Mouse (Mus musculus) erythroblast, embryonic 14.5 days (primary cell): ENCODE data around the gene Ybx3.

Experiments used
- GATA1 ChIP-seq: IDR thresholded peaks from 2 replicates; pipeline ENCODE4 v1.6.1; 2012; ENCODE audit warnings: low read length, inconsistent platforms, mixed read lengths
- TAL1 ChIP-seq: IDR thresholded peaks from 3 replicates; pipeline ENCODE4 v1.6.1; 2012; ENCODE audit warnings: low read length, inconsistent platforms, mixed read lengths

GRCm38 (mm10) chr6:131386416-131387019 is 1.8 kb downstream of the Ybx3 start:
- TF ChIP-seq TAL1 (no peak), GATA1 (no peak)
